Mouse (Mus musculus) hindbrain, embryonic 16.5 days (tissue): ENCODE measurements around the gene Agap3. TPM values are rescaled to one million over a fixed set of nuclear protein-coding genes. Genes with fewer than 3 reads are reported as not detected.

Source experiments
- ATAC-seq: fragments of 200-750 bp; cut with Nextera tagmentation; 2 replicates; pipeline ENCODE4 v1.8.0; 2017; ENCODE audit warnings: moderate TSS enrichment, moderate library complexity
- H3K27ac ChIP-seq: fragments of 300-500 bp; sonication (generic); 2 replicates; pipeline ENCODE4 v1.5.1; 2014; ENCODE audit warnings: low read depth, mild to moderate bottlenecking, control low read depth, low read length, moderate library complexity
- H3K27me3 ChIP-seq: fragments of 300-500 bp; sonication (generic); replicated peaks from 2 replicates; pipeline ENCODE4 v1.6.1; 2014; ENCODE audit warnings: low read length; ENCODE audit not compliant: control insufficient read depth, insufficient read depth
- H3K36me3 ChIP-seq: fragments of 300-500 bp; sonication (generic); 2 replicates; pipeline ENCODE4 v1.6.1; 2014; ENCODE audit warnings: mild to moderate bottlenecking, low read length, moderate library complexity, mixed read lengths; ENCODE audit not compliant: control insufficient read depth, insufficient read depth
- H3K4me1 ChIP-seq: fragments of 300-500 bp; sonication (generic); 2 replicates; pipeline ENCODE4 v1.6.1; 2014; ENCODE audit warnings: low read depth, low read length; ENCODE audit not compliant: control insufficient read depth, insufficient read depth
- H3K4me2 ChIP-seq: fragments of 300-500 bp; sonication (generic); 2 replicates; pipeline ENCODE4 v1.6.1; 2014; ENCODE audit warnings: mild to moderate bottlenecking, low read length, control low read depth, moderate library complexity
- H3K4me3 ChIP-seq: fragments of 300-500 bp; sonication (generic); 2 replicates; pipeline ENCODE4 v1.5.1; 2014; ENCODE audit warnings: mild to moderate bottlenecking, low read length, control low read depth, moderate library complexity
- H3K9ac ChIP-seq: fragments of 300-500 bp; sonication (generic); 2 replicates; pipeline ENCODE4 v1.6.1; 2014; ENCODE audit warnings: low read depth, mild to moderate bottlenecking, control low read depth, low read length, moderate library complexity
- H3K9me3 ChIP-seq: fragments of 300-500 bp; sonication (generic); 2 replicates; pipeline ENCODE4 v1.6.1; 2014; ENCODE audit warnings: mild to moderate bottlenecking, low read length, moderate library complexity; ENCODE audit not compliant: control insufficient read depth
- WGBS: fragments of 180-500 bp; shearing (Covaris S2); extraction: QIAGEN DNeasy Blood & Tissue Kit; methylation state at CpG from one replicate; pipeline ENCODE4 v1.1.7; 2014; 5-methylcytosine and 5-hydroxymethylcytosine counted together
- polyA plus RNA-seq: library from polyadenylated mRNA; unstranded; fragments of >200 nt; fragmentation: Nextera tagmentation; extraction: Ambion mirVana; gene quantifications from 2 replicates; pipeline ENCODE4 v1.2.1, GENCODE M21; 2015

Gene Agap3
- polyA plus RNA-seq, 1 experiment from 2014 or later = 47.7 TPM

DNA sequence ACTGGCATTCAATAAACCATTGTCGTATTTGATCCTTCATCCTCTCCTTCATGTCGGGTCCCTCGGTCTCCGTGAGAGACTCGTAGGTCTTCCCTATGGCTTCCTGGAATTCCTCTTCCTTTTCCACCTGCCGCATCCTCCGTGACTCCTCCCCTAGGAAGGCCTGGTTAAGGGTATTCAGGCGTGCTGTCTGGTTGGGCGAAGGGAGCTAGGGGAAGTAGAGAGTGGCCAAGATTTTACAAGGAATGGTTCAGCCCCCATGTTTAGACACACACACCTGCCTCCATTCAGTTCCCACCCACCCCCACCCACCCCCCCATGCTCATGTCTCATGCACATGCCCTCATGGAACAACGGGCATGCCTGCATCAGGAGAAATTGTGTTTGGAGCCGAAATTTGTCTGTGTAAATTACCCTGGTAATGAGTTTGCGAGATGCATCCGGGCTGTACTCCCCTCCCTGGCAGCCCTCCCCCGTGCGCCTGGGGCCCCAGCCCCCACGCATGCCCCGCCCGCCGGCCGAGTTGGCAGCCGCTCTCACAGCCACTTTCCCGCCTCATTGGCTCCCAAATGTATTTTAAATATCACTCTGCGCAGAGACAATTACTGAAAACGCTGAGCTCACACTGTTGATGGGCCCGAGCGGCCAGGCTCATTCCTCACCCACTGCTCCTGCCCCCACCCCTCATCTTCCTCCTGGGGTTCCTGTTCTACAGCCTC, 98.8 kb downstream of the Agap3 start:
- H3K27ac ChIP-seq = no peak overlapping the region
- ATAC-seq = peak; percentile 83
- WGBS = 29% methylated on average over 26 of the region's 26 CpGs
- H3K27me3 ChIP-seq = no peaks in the 10 kb centered on the region
- H3K9ac ChIP-seq = peak overlapping the region; percentile 22; the same call in 1 of the 2 replicates
- H3K4me1 ChIP-seq = peaks cover 12% of the 10 kb centered on the region
- H3K9me3 ChIP-seq = no peaks in the 10 kb centered on the region; the same call in 1 of the 2 replicates
- H3K36me3 ChIP-seq = no peaks in the 10 kb centered on the region
- H3K4me3 ChIP-seq = peak overlapping the region; percentile 12; the same call in 1 of the 2 replicates
- H3K4me2 ChIP-seq = peak overlapping the region; percentile 50

GRCm38 (mm10) chr5:24551317-24551688, 99.3 kb downstream of the Agap3 start:
- H3K9ac ChIP-seq = no peak overlapping the region
- no peaks in the 10 kb centered on the region for H3K36me3 ChIP-seq
- ATAC-seq = no peak
- no peaks in the 10 kb centered on the region for H3K27me3 ChIP-seq
- no peak overlapping the region for H3K27ac ChIP-seq
- H3K4me3 ChIP-seq = no peak overlapping the region
- H3K4me2 ChIP-seq = peak overlapping the region; percentile 50
- H3K9me3 ChIP-seq = peaks cover 3% of the 10 kb centered on the region; the same call in 1 of the 2 replicates
- WGBS = 44% methylated on average over 2 of the region's 2 CpGs
- H3K4me1 ChIP-seq = peaks cover 12% of the 10 kb centered on the region

Other genes starting within 250 kb of the Agap3 start
- 13.0 and 14.0 TPM in 2 replicates for gene Kcnh2, start 100.6 kb upstream of the Agap3 start, polyA plus RNA-seq
- 8.6 and 11.0 TPM in 2 replicates for gene Nos3, start 87.4 kb upstream of the Agap3 start, polyA plus RNA-seq
- 3.6 and 4.6 TPM in 2 replicates for gene Atg9b, start 60.0 kb upstream of the Agap3 start, polyA plus RNA-seq
- gene Abcb8, start 58.5 kb upstream of the Agap3 start, polyA plus RNA-seq = 52.4 and 53.7 TPM in 2 replicates
- gene Asic3, start 38.8 kb upstream of the Agap3 start, polyA plus RNA-seq = 0.85 and 1.0 TPM in 2 replicates
- gene Cdk5, start 28.6 kb upstream of the Agap3 start, polyA plus RNA-seq = 139 and 140 TPM in 2 replicates
- gene Slc4a2, start 28.3 kb upstream of the Agap3 start, polyA plus RNA-seq = 29.0 and 29.8 TPM in 2 replicates
- gene Fastk, start 6.9 kb upstream of the Agap3 start, polyA plus RNA-seq = 106 and 107 TPM in 2 replicates
- gene Tmub1, start 4.3 kb upstream of the Agap3 start, polyA plus RNA-seq = 61.7 and 63.1 TPM in 2 replicates
- gene Gbx1, start 75.0 kb downstream of the Agap3 start, polyA plus RNA-seq = 2.3 and 3.0 TPM in 2 replicates
- gene Asb10, start 88.8 kb downstream of the Agap3 start, polyA plus RNA-seq = 0.18 and 0.21 TPM in 2 replicates
- 0.13 and 0.15 TPM in 2 replicates for gene 4931409K22Rik, start 104.6 kb downstream of the Agap3 start, polyA plus RNA-seq
- gene Abcf2, start 125.3 kb downstream of the Agap3 start, polyA plus RNA-seq = 80.9 and 84.8 TPM in 2 replicates
- gene Chpf2, start 134.6 kb downstream of the Agap3 start, polyA plus RNA-seq = 20.6 and 21.9 TPM in 2 replicates
- 128 and 133 TPM in 2 replicates for gene Smarcd3, start 172.2 kb downstream of the Agap3 start, polyA plus RNA-seq
- 48.8 and 49.5 TPM in 2 replicates for gene Nub1, start 233.4 kb downstream of the Agap3 start, polyA plus RNA-seq